Mouse (Mus musculus): ENCODE results near the gene Tax1bp1. TPM values are rescaled to one million over a fixed set of nuclear protein-coding genes. Genes with fewer than 3 reads are reported as not detected.

The Tax1bp1 gene
- polyA plus RNA-seq, 2 experiments = 32.3 to 98.9 TPM

- H3K36me3 ChIP-seq (replicated peaks; ENCODE audit: control insufficient read depth, insufficient read depth, low read depth) = no peaks in the 10 kb centered on the region
- peaks cover 4 to 6% of the 10 kb centered on the region in 2 experiments; a peak in 2 of 4 replicates for H3K4me1 ChIP-seq (replicated peaks; ENCODE audit: control insufficient read depth in 2 of 2, insufficient read depth in 2 of 2, low read length in 1 of 2)
- no peak overlapping the region for H3K4me3 ChIP-seq (ENCODE audit: insufficient read depth in 1 of 2, low read depth in 2 of 2, low read length in 2 of 2)
- no peaks in the 10 kb centered on the region for H3K9me3 ChIP-seq (ENCODE audit: control insufficient read depth, low read length)
- WGBS (ENCODE audit: insufficient replicate concordance) = 58% methylated on average over 2 of the region's 2 CpGs
- TF ChIP-seq EP300 (IDR thresholded peaks at IDR 0.05; ENCODE audit: low read depth) (no peak), CTCF (IDR thresholded peaks at IDR 0.05; ENCODE audit: low read depth) (no peak)
- DNase-seq (ENCODE audit: low read depth in 3 of 3, low spot score in 3 of 3) = no peak
- H3K4me2 ChIP-seq (ENCODE audit: low read depth) = no peak overlapping the region
- no peak overlapping the region for H3K27ac ChIP-seq
- no peak overlapping the region for H3K9ac ChIP-seq (replicated peaks)
- no peak for ATAC-seq (ENCODE audit: insufficient read depth)
- H3K27me3 ChIP-seq (ENCODE audit: control insufficient read depth, insufficient read depth, low read length) = no peaks in the 10 kb centered on the region
Measured at GRCm38 (mm10) chr6:52703263-52703662, 10.3 kb upstream of the Tax1bp1 start.

- no peak for TF ChIP-seq EP300 (IDR thresholded peaks at IDR 0.05; ENCODE audit: low read depth)
- TF ChIP-seq CTCF (IDR thresholded peaks at IDR 0.05; ENCODE audit: low read depth) = no peak
- Histone ChIP-seq H3K4me2 (ENCODE audit: low read depth) (no peak overlapping the region), H3K9ac (replicated peaks) (no peak overlapping the region), H3K9me3 (ENCODE audit: control insufficient read depth, low read length) (no peaks in the 10 kb centered on the region), H3K4me1 (replicated peaks; ENCODE audit: control insufficient read depth in 2 of 2, insufficient read depth in 2 of 2, low read length in 1 of 2) (no peaks in the 10 kb centered on the region), H3K27ac (no peak overlapping the region), H3K36me3 (replicated peaks; ENCODE audit: control insufficient read depth, insufficient read depth, low read depth) (no peaks in the 10 kb centered on the region), H3K27me3 (ENCODE audit: control insufficient read depth, insufficient read depth, low read length) (no peaks in the 10 kb centered on the region), H3K4me3 (ENCODE audit: insufficient read depth in 1 of 2, low read depth in 2 of 2, low read length in 2 of 2) (no peak overlapping the region)
- DNase-seq (ENCODE audit: low read depth in 3 of 3, low spot score in 3 of 3) (no peak), ATAC-seq (ENCODE audit: insufficient read depth) (no peak)
Measured at GRCm38 (mm10) chr6:52705280-52705679, 8.2 kb upstream of the Tax1bp1 start.

GRCm38 (mm10) chr6:52707815-52708214 lies 5.7 kb upstream of the Tax1bp1 start:
- no peak overlapping the region for H3K27ac ChIP-seq
- no peak for ATAC-seq (ENCODE audit: insufficient read depth)
- 81% methylated on average over 5 of the region's 5 CpGs for WGBS (ENCODE audit: insufficient replicate concordance)

GRCm38 (mm10) chr6:52712563-52712962 lies 966 bp upstream of the Tax1bp1 start:
- no peak for TF ChIP-seq CTCF (IDR thresholded peaks at IDR 0.05; ENCODE audit: low read depth)
- no peak for TF ChIP-seq EP300 (IDR thresholded peaks at IDR 0.05; ENCODE audit: low read depth)
- Histone ChIP-seq H3K36me3 (replicated peaks; ENCODE audit: control insufficient read depth, insufficient read depth, low read depth) (no peaks in the 10 kb centered on the region), H3K4me2 (ENCODE audit: low read depth) (peak overlapping the region; percentile 77), H3K9me3 (ENCODE audit: control insufficient read depth, low read length) (no peaks in the 10 kb centered on the region), H3K27me3 (ENCODE audit: control insufficient read depth, insufficient read depth, low read length) (no peaks in the 10 kb centered on the region), H3K4me3 (ENCODE audit: insufficient read depth in 1 of 2, low read depth in 2 of 2, low read length in 2 of 2) (no peak overlapping the region), H3K4me1 (replicated peaks; ENCODE audit: control insufficient read depth in 2 of 2, insufficient read depth in 2 of 2, low read length in 1 of 2) (peaks cover 10 to 17% of the 10 kb centered on the region in 2 experiments), H3K27ac (peak overlapping the region; percentile 12), H3K9ac (replicated peaks) (no peak overlapping the region)
- ATAC-seq (ENCODE audit: insufficient read depth) = no peak
- no peak for DNase-seq (ENCODE audit: low read depth in 3 of 3, low spot score in 3 of 3)
- 15% methylated on average over 2 of the region's 2 CpGs for WGBS (ENCODE audit: insufficient replicate concordance)

More at GRCm38 (mm10) chr6:52707815-52708214, 5.7 kb upstream of the Tax1bp1 start:
- Histone ChIP-seq H3K27me3 (ENCODE audit: control insufficient read depth, insufficient read depth, low read length) (no peaks in the 10 kb centered on the region), H3K4me1 (replicated peaks; ENCODE audit: control insufficient read depth in 2 of 2, insufficient read depth in 2 of 2, low read length in 1 of 2) (peaks cover 3 to 13% of the 10 kb centered on the region in 2 experiments; a peak in 3 of 4 replicates), H3K36me3 (replicated peaks; ENCODE audit: control insufficient read depth, insufficient read depth, low read depth) (no peaks in the 10 kb centered on the region), H3K4me3 (ENCODE audit: insufficient read depth in 1 of 2, low read depth in 2 of 2, low read length in 2 of 2) (no peak overlapping the region), H3K9me3 (ENCODE audit: control insufficient read depth, low read length) (no peaks in the 10 kb centered on the region), H3K4me2 (ENCODE audit: low read depth) (no peak overlapping the region), H3K9ac (replicated peaks) (no peak overlapping the region)
- no peak for TF ChIP-seq CTCF (IDR thresholded peaks at IDR 0.05; ENCODE audit: low read depth)
- no peak for TF ChIP-seq EP300 (IDR thresholded peaks at IDR 0.05; ENCODE audit: low read depth)
- DNase-seq (ENCODE audit: low read depth in 3 of 3, low spot score in 3 of 3) = no peak

- H3K9ac ChIP-seq (replicated peaks) = peak overlapping the region; percentile 98
- DNase-seq (ENCODE audit: low read depth in 3 of 3, low spot score in 3 of 3) = peak; percentile 70 to 83 (median 76)
- peak overlapping the region; percentile 97 to 99 for H3K4me3 ChIP-seq (ENCODE audit: insufficient read depth in 1 of 2, low read depth in 2 of 2, low read length in 2 of 2)
- TF ChIP-seq EP300 (IDR thresholded peaks at IDR 0.05; ENCODE audit: low read depth) = no peak
- TF ChIP-seq CTCF (IDR thresholded peaks at IDR 0.05; ENCODE audit: low read depth) = no peak
- no peaks in the 10 kb centered on the region for H3K9me3 ChIP-seq (ENCODE audit: control insufficient read depth, low read length)
- peak; percentile 81 for ATAC-seq (ENCODE audit: insufficient read depth)
- peak overlapping the region; percentile 77 for H3K4me2 ChIP-seq (ENCODE audit: low read depth)
- no peaks in the 10 kb centered on the region for H3K36me3 ChIP-seq (replicated peaks; ENCODE audit: control insufficient read depth, insufficient read depth, low read depth)
- H3K27me3 ChIP-seq (ENCODE audit: control insufficient read depth, insufficient read depth, low read length) = no peaks in the 10 kb centered on the region
- peak overlapping the region; percentile 95 for H3K27ac ChIP-seq
- under 1% methylated on average over 52 of the region's 52 CpGs for WGBS (ENCODE audit: insufficient replicate concordance)
- H3K4me1 ChIP-seq (replicated peaks; ENCODE audit: control insufficient read depth in 2 of 2, insufficient read depth in 2 of 2, low read length in 1 of 2) = peaks cover 10 to 17% of the 10 kb centered on the region in 2 experiments
Measured at GRCm38 (mm10) chr6:52713897-52714509, 474 bp downstream of the Tax1bp1 start.

Measured in liver, embryonic 14.5 days (tissue).